Mouse (Mus musculus) erythroblast, adult 5-6 weeks (primary cell): ENCODE measurements around the gene Tbc1d13. TPM values are rescaled to one million over a fixed set of nuclear protein-coding genes. Genes with fewer than 3 reads are reported as not detected.
"Not testable (repeated sequence)": the region's sequence is repeated elsewhere in the genome, so short reads cannot be mapped to it uniquely, and the experiment has no call there.

ENCODE experiments used
- ATAC-seq: replicated peaks from 2 replicates; pipeline ENCODE4 v1.8.0; 2016; ENCODE audit warnings: moderate number of reproducible peaks, mild to moderate bottlenecking, moderate TSS enrichment, inconsistent platforms; ENCODE audit not compliant: poor library complexity, low FRiP score, severe bottlenecking
- total RNA-seq, 2 experiments: library from RNA; stranded (forward) in 1 of 2; stranded (reverse) in 1 of 2; fragments of 150-400 nt in 1 of 2; fragments of 200-764, 138-1000 nt in 1 of 2; gene quantifications; 2 replicates each; pipeline versions ENCODE4 v1.2.3 to v1.2.4; 2015 to 2017; ENCODE audit warnings: low replicate concordance in 2 of 2

Gene Tbc1d13
- total RNA-seq, 2 experiments from 2014 or later: 8.6 to 20.0 TPM

DNA sequence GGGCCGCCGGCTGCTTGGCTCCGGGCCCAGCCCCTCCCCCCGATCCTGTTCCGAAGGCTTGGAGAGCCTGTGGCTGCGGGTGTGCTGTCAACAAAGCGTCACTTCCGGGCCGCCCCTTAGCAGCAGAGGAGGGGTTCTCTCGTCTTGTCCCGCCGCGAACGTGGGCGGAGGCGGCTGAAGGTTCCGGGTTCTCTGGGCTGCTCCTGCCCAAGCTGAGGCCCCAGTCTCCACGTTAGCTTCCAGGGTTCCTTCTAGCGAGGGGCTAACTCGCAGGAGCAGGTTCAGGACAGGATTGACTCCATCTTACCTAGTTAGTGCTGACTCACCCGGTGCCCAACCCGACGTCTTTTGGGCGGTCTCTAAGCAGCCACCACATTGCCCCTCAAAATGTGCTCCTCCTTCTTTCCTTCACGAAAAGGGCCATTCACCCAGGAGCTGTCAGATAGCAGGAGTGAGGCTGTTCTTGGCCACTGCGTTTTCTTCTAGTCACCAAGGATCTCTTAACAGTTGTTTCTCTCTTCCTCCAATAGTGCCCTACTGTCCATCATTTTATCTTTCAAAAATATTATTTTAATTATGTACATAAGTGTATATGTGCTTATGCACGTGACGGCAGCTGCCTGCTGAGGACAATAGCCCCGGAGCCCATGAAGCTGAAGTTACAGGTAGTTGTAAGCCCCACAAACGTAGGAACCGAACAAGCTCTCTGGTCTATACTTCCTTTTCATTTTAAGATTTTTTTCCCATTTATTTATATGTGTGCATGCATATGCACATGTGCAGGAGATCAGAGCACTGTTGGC lies 8.9 kb upstream of the Tbc1d13 start, which contains the start of gene Zer1:
Zer1 (minus strand) TSS at position 114 of the 803 bp plus-strand sequence.
- ATAC-seq: peak; percentile 88

DNA sequence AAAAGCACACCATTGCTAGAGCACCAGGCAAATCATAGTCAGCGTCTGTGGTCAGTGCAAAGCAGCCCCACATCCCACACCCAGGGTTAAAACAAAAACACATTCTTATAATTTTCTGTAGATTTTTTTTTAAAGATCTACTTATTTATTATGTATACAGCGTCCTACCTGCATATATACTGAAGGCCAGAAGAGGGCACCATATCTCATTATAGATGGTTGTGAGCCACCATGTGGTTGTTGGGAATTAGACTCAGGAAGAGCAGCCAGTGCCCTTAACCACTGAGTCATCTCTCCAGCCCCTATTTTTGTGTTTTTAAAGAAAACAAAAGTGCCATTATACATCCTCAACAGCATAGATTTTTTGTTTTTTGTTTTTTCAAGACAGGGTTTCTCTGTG lies 4.8 kb upstream of the Tbc1d13 start:
- ATAC-seq: no peak

DNA sequence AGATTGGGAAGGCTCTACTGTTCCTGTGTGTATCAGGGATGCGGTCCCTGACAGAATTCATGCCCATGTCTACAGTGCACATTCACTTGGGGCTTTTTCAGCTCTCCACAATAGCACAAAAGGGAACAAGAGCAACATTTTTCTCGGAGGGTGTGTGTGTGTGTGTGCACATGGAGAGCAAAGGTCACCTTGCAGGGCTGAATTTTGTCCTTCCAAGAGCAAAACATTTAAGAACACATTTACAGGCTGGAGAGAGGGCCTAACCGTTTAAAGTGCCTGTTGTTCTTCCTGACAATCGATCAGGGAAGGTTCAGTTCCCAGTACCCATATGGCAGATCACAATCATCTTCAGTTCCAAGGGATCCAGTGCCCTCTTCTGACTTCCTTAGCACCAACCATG lies 3.4 kb upstream of the Tbc1d13 start:
- ATAC-seq: no peak

DNA sequence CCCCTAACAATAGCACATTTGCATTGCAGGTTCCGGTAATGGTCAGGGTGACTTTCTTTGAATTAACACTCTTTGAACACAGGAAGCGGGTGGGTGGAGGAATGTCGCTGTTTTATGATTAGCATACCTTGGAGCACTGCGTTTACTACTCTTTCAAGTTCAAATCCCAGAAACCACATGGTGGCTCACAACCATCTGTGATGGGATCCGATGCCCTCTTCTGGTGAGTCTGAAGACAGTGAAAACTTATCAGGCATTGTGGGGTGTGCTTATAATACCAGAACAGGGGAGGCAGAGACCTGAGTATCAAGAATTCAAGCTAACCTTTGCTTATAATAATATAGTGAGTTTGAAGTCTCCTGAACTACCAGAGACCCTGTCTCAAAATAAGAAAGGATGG lies 2.3 kb upstream of the Tbc1d13 start:
- ATAC-seq: not testable (repeated sequence)

DNA sequence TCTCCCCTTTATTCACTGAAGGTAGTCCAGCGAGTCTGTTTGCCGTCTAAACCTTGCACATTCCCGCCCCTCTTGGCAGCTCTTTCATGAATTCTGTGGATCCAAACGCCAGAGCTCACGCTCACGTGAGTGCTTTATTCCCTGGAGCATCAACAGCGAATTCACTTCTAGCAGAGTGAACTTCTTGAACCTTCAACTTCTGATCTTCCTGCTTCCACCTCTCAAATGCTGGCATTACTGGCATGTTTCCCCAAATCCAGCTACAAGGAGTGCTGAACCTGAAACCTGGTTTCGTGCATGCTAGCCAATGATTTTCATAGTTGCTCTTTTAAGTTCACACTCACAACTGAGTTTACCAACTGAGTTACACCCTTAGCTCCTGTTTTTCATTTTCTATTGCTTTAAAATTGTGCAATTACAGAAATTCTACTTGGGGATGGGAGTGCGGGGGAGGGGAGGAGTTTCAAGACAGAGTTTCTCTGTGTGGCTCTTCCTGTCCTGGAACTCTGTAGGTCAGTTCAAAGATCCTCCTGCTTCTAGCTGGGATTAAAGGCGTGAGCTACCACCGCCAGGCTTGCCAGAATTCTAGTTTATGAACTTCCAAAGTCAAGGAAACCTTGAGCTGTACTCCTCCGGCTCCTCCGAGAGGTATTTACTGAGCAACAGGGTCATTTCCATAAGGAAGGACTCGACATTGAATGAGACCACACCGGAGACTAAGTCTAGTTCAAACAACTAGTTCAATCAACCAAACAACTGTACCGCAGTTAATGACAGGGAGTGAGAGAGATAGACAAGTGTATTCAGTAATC lies 539 bp upstream of the Tbc1d13 start:
- peak; percentile 10 for ATAC-seq

DNA sequence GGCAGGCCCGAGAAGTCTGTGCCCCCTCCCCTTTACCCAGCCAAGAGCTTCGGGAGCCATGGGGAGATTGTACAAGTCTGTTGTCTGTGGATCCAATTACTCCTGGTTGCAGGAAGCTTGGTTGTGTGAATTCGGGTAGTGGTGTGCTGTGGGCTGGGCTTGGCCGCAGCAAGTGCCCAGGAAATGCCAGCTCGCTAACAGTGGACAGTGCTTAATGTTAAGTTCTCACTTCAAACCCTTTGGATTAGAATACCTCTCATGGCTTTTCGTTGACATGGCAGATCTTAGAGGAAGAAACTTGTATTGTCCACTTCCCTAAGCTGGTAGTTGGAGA lies 799 bp downstream of the Tbc1d13 start:
- 0 out of 2 replicates have a peak, but pooled peaks have one; percentile 14 for ATAC-seq

- ATAC-seq: no peak
Observed at GRCm38 (mm10) chr2:30134928-30135620, 1.5 kb downstream of the Tbc1d13 start.

GRCm38 (mm10) chr2:30136458-30136857 lies 2.9 kb downstream of the Tbc1d13 start:
- ATAC-seq: no peak

DNA sequence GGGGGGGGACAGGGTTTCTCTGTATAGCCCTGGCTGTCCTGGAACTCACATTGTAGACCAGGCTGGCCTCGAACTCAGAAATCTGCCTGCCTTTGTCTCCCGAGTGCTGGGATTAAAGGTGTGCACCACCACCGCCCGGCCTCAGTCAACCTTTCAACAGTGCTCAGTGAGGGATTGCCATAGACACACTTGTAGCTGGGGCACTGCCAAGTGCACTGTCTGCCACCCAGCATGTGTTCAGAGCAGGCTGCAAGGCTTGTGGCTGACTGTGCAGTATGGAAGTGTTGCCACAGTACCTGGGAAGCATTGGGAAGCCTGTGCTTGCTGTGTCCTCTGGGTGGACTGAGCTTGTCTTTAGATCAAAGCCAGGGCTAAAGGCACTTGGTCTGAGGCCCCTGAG lies 6.5 kb downstream of the Tbc1d13 start:
- not testable (repeated sequence) for ATAC-seq

DNA sequence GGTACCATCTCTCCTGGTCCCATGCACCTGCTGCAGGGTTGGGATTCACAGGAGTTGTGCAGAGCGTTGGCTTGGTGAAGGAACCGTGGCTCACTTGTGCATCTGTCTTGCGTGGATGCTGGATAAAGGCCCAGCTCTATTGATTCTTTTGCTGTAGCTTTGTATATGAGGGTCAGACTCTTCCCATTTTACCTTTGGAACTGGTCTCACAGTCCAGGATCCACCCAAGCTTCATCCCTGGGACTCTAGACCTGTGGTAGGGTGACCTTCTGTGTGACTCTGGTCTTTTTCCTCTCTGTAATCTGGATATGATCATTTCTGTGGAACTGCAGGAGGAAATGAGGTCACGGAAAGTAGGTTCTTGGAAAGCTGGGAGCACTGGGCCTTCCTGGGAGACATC lies 10.9 kb downstream of the Tbc1d13 start:
- ATAC-seq: no peak

DNA sequence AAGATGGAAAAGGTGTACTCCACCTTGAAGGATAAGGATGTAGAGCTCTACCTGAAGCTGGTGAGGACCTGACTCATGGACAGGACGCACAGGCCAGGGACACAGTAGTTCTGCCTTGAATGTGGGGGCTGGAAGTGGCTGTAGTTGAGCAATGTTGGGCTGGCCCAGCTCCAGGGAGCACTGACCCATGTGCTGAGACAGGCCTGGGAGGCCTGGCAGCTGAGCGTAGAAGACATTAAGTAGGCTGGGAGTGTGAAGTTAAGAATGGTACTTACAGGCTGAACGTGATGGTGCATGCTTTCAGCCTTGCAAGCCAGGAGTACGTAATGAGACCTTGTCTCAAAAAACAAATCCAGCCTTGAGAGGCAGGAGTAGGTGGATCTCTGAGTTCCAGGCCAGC lies 13.9 kb downstream of the Tbc1d13 start:
- ATAC-seq: no peak

DNA sequence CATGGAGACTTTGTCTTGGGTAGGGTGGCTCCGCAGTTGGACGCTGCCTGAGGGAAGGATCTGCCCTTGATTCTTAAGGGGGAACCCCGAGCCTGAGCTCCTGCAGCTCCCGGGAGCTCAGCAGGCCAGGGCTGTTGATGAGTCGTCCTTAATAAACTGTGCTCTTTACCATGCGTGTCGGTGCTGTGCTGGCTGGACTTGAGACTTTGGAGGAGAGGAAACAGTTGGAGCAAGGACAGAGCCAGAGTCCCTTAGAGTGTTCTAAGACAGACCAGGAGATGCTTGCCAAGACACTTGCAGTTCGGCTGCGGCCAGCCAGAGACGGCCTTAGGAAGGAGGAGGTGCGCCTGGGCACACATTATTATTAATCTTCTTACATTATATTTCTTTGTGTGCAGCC lies 18.3 kb downstream of the Tbc1d13 start:
- ATAC-seq: no peak

GRCm38 (mm10) chr2:30152616-30153015 lies 19.1 kb downstream of the Tbc1d13 start:
- no peak for ATAC-seq

- not testable (repeated sequence) for ATAC-seq
Observed at GRCm38 (mm10) chr2:30159871-30160270, 26.3 kb downstream of the Tbc1d13 start.

GRCm38 (mm10) chr2:30161809-30162208 lies 28.3 kb downstream of the Tbc1d13 start:
- 0 out of 2 replicates have a peak, but pooled peaks have one; percentile 62 for ATAC-seq

DNA sequence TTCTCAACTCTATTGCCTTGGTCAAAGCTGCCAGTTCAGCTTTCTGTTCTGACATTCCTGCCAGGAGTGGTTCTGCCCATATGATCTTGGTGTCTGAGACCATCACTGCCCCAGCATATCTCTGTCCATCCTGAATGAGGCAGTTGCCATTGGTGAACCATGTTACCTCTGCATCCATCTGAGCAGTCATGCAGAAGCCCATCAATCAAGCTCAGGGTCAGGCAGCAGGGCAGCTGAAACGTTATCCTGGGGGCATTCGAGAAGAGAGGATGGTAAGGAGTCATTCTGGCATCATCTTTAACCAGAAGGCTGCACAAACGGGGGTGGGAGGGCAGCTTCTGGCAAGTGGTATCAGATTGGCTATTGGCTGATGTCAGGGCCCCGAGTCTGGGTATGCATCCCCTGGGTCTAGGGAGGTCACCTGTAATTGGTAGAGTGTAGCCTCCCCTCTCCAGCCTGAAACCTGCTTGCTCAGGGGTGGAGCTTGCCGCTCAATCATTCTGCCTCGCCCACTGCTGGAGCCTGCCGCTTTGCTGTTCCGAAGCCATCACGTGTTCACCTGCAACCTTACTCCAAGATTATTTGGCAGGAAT lies 30.9 kb downstream of the Tbc1d13 start:
- no peak for ATAC-seq

GRCm38 (mm10) chr2:30166677-30167076 lies 33.1 kb downstream of the Tbc1d13 start:
- ATAC-seq: no peak

GRCm38 (mm10) chr2:30171371-30171996 lies 37.9 kb downstream of the Tbc1d13 start, which contains the start of gene Endog:
Gene Endog (plus strand): TSS chr2:30171493.
- ATAC-seq: peak; percentile 51; the same call in 1 of the 2 replicates

- ATAC-seq: no peak
Observed at GRCm38 (mm10) chr2:30171997-30172382, 38.4 kb downstream of the Tbc1d13 start.
